Mouse (Mus musculus): ENCODE results near the gene Trim11.
A peak's percentile ranks its signal among the peaks of the same experiment; 100 is the strongest.

- no peak for TF ChIP-seq ZC3H11A (IDR thresholded peaks at IDR 0.05; ENCODE audit: low read depth, low read length)
- no peak for TF ChIP-seq CTCF (IDR thresholded peaks at IDR 0.05 in 2 of 3, conservative IDR thresholded peaks at IDR 0.05 in 1 of 3; ENCODE audit: control insufficient read depth in 1 of 3, insufficient read depth in 1 of 3, low read depth in 2 of 3, low read length in 3 of 3, poor library complexity in 1 of 3, severe bottlenecking in 1 of 3)
- no peak for TF ChIP-seq EP300 (IDR thresholded peaks at IDR 0.05; ENCODE audit: low read depth in 1 of 2, low read length in 2 of 2)
- TF ChIP-seq MEF2A (IDR thresholded peaks at IDR 0.05; ENCODE audit: extremely low read depth, insufficient replicate concordance, low read depth, low read length, poor library complexity, severe bottlenecking) = no peak
- TF ChIP-seq ELF1 (IDR thresholded peaks at IDR 0.05; ENCODE audit: low read depth, low read length) = no peak
- TF ChIP-seq GATA1 (IDR thresholded peaks at IDR 0.05; ENCODE audit: low read depth, low read length) = 0 out of 2 replicates have a peak, but pooled peaks have one; percentile 0
- TF ChIP-seq POLR2A (IDR thresholded peaks at IDR 0.05; ENCODE audit: control insufficient read depth in 1 of 2, insufficient read depth in 1 of 2, low read depth in 1 of 2, low read length in 2 of 2, poor library complexity in 1 of 2) = no peak
- no peak for TF ChIP-seq ETS1 (IDR thresholded peaks at IDR 0.05; ENCODE audit: low read depth, low read length)
- no peak for TF ChIP-seq USF1 (IDR thresholded peaks at IDR 0.05; ENCODE audit: low read depth, low read length)
- no peak for TF ChIP-seq E2F4 (IDR thresholded peaks at IDR 0.05; ENCODE audit: borderline replicate concordance, low read depth, low read length)
Measured at GRCm38 (mm10) chr11:58939088-58939439, 38.8 kb upstream of the Trim11 start.

Measured in MEL (cell line).